Mouse (Mus musculus) heart, adult 11 months (tissue): ENCODE measurements around the gene Marcks.

ENCODE experiments used
- DNase-seq: peaks from one replicate; pipeline ENCODE4 v3.0.0; 2022

Marcks gene

GRCm38 (mm10) chr10:37138778-37139442 is at the start of gene Marcks:
Marcks (minus strand) TSS chr10:37138920.
- peak; percentile 99 for DNase-seq

GRCm38 (mm10) chr10:37177071-37177470 is 38.4 kb upstream of the Marcks start:
- no peak for DNase-seq

- DNase-seq = no peak
Observed at GRCm38 (mm10) chr10:37172416-37172950, 33.8 kb upstream of the Marcks start.

- no peak for DNase-seq
Observed at GRCm38 (mm10) chr10:37171711-37172415, 33.1 kb upstream of the Marcks start.

GRCm38 (mm10) chr10:37170878-37171277 is 32.2 kb upstream of the Marcks start:
- DNase-seq = peak; percentile 89

- DNase-seq = peak; percentile 98
Observed at GRCm38 (mm10) chr10:37170466-37170865, 31.7 kb upstream of the Marcks start.

GRCm38 (mm10) chr10:37167527-37167926 is 28.8 kb upstream of the Marcks start:
- no peak for DNase-seq

GRCm38 (mm10) chr10:37159731-37160130 is 21.0 kb upstream of the Marcks start:
- no peak for DNase-seq

GRCm38 (mm10) chr10:37157156-37157555 is 18.4 kb upstream of the Marcks start:
- DNase-seq = no peak

- no peak for DNase-seq
Observed at GRCm38 (mm10) chr10:37155131-37155530, 16.4 kb upstream of the Marcks start.

- DNase-seq = no peak
Observed at GRCm38 (mm10) chr10:37151539-37152271, 13.0 kb upstream of the Marcks start.

- no peak for DNase-seq
Observed at GRCm38 (mm10) chr10:37148016-37148415, 9.3 kb upstream of the Marcks start.

GRCm38 (mm10) chr10:37145456-37145855 is 6.7 kb upstream of the Marcks start:
- DNase-seq = no peak

GRCm38 (mm10) chr10:37141621-37142020 is 2.9 kb upstream of the Marcks start:
- DNase-seq = peak; percentile 89

GRCm38 (mm10) chr10:37140736-37141451 is 2.2 kb upstream of the Marcks start:
- DNase-seq = peak; percentile 99

GRCm38 (mm10) chr10:37140166-37140735 is 1.5 kb upstream of the Marcks start:
- no peak for DNase-seq

GRCm38 (mm10) chr10:37139443-37140165 is 884 bp upstream of the Marcks start:
- peak; percentile 91 for DNase-seq

- peak; percentile 96 for DNase-seq
Observed at GRCm38 (mm10) chr10:37138311-37138731, 399 bp downstream of the Marcks start.

GRCm38 (mm10) chr10:37137531-37138310 is 999 bp downstream of the Marcks start:
- peak; percentile 97 for DNase-seq

- peak; percentile 99 for DNase-seq
Observed at GRCm38 (mm10) chr10:37136981-37137518, 1.7 kb downstream of the Marcks start.
